Mouse (Mus musculus) left cerebral cortex, postnatal 4 days (tissue): ENCODE data around the gene Psmb11. TPM values are rescaled to one million over a fixed set of nuclear protein-coding genes. Genes with fewer than 3 reads are reported as not detected.

Experiments
- DNase-seq: peaks from one replicate; pipeline ENCODE4 v3.0.0-alpha.2; 2022
- intact Hi-C: fragments of 180-260 bp; cut with DNase I; formaldehyde crosslinking; loops from one replicate; pipeline ENCODE4 v1.15.1; 2025
- total RNA-seq, 2 experiments: library from RNA; stranded (reverse); gene quantifications; 2 replicates each; pipeline ENCODE4 v1.2.3; 2021

Gene Psmb11
- total RNA-seq, 2 experiments from 2014 or later, result not detected

- intact Hi-C loops, result loop anchor here (5.0 to 10.0 kb wide), 4 partner anchors 73 to 578 kb away; partner anchors contain the start of gene Slc7a7
- DNase-seq, result peak; percentile 42
Observed at GRCm38 (mm10) chr14:54640121-54640520, 18.9 kb downstream of the Psmb11 start.

- no peak for DNase-seq
- intact Hi-C loops, result loop anchor here (5.0 to 10.0 kb wide), 4 partner anchors 74 to 579 kb away; partner anchors contain the start of gene Slc7a7
Observed at GRCm38 (mm10) chr14:54640946-54641304, 19.7 kb downstream of the Psmb11 start, which contains the start of gene Gm17606. Gene Gm17606 (plus strand): TSS chr14:54640952.

GRCm38 (mm10) chr14:54641305-54641969, 20.2 kb downstream of the Psmb11 start, which contains the start of gene Cdh24:
Gene Cdh24 (minus strand): TSS chr14:54641364.
- peak; percentile 94 for DNase-seq

GRCm38 (mm10) chr14:54642224-54642944, 21.2 kb downstream of the Psmb11 start:
- DNase-seq, result no peak

More at GRCm38 (mm10) chr14:54641305-54641969, 20.2 kb downstream of the Psmb11 start, which contains the start of gene Cdh24:
- intact Hi-C loops, result loop anchor here (5.0 to 10.0 kb wide), 4 partner anchors 74 to 579 kb away; partner anchors contain the start of gene Slc7a7

GRCm38 (mm10) chr14:54643011-54643410, 21.8 kb downstream of the Psmb11 start:
- intact Hi-C loops, result loop anchor here (5.0 to 10.0 kb wide), 4 partner anchors 76 to 581 kb away; partner anchors contain the start of gene Slc7a7
- no peak for DNase-seq

More at GRCm38 (mm10) chr14:54642224-54642944, 21.2 kb downstream of the Psmb11 start:
- intact Hi-C loops, result loop anchor here (5.0 to 10.0 kb wide), 4 partner anchors 75 to 580 kb away; partner anchors contain the start of gene Slc7a7

GRCm38 (mm10) chr14:54644294-54644693, 23.1 kb downstream of the Psmb11 start:
- no peak for DNase-seq
- intact Hi-C loops, result loop anchor here (5.0 to 10.0 kb wide), 4 partner anchors 77 to 582 kb away; partner anchors contain the start of gene Slc7a7

- intact Hi-C loops, result loop anchor here (10.0 kb wide), 1 partner anchor 232 kb away; the partner anchor contains the start of gene Slc7a7
Observed at GRCm38 (mm10) chr14:54646455-54646854, 25.2 kb downstream of the Psmb11 start.

GRCm38 (mm10) chr14:54646898-54647636, 25.8 kb downstream of the Psmb11 start:
- intact Hi-C loops, result loop anchor here (10.0 kb wide), 1 partner anchor 232 kb away; the partner anchor contains the start of gene Slc7a7
- no peak for DNase-seq

More at GRCm38 (mm10) chr14:54646455-54646854, 25.2 kb downstream of the Psmb11 start:
- DNase-seq, result no peak

- DNase-seq, result no peak
- intact Hi-C loops, result loop anchor here (10.0 kb wide), 1 partner anchor 233 kb away; the partner anchor contains the start of gene Slc7a7
Observed at GRCm38 (mm10) chr14:54647900-54648299, 26.7 kb downstream of the Psmb11 start.

- intact Hi-C loops, result no loop called here
- peak; percentile 92 for DNase-seq
Observed at GRCm38 (mm10) chr14:54650621-54651454, 29.6 kb downstream of the Psmb11 start.

- intact Hi-C loops, result no loop called here
- no peak for DNase-seq
Observed at GRCm38 (mm10) chr14:54651556-54651955, 30.3 kb downstream of the Psmb11 start.

- DNase-seq, result no peak
- intact Hi-C loops, result no loop called here
Observed at GRCm38 (mm10) chr14:54652787-54653186, 31.6 kb downstream of the Psmb11 start.

- DNase-seq, result peak; percentile 88
- intact Hi-C loops, result no loop called here
Observed at GRCm38 (mm10) chr14:54653496-54653895, 32.3 kb downstream of the Psmb11 start.

- intact Hi-C loops, result no loop called here
- no peak for DNase-seq
Observed at GRCm38 (mm10) chr14:54660009-54660408, 38.8 kb downstream of the Psmb11 start.

GRCm38 (mm10) chr14:54664477-54665222, 43.4 kb downstream of the Psmb11 start:
- DNase-seq, result no peak
- intact Hi-C loops, result no loop called here

- intact Hi-C loops, result no loop called here
- peak; percentile 40 for DNase-seq
Observed at GRCm38 (mm10) chr14:54669381-54669780, 48.1 kb downstream of the Psmb11 start.

GRCm38 (mm10) chr14:54674317-54674716, 53.1 kb downstream of the Psmb11 start:
- intact Hi-C loops, result no loop called here
- DNase-seq, result no peak

GRCm38 (mm10) chr14:54676290-54676689, 55.1 kb downstream of the Psmb11 start:
- intact Hi-C loops, result no loop called here
- no peak for DNase-seq
